Mouse (Mus musculus) ovary, postnatal 36 days (tissue): ENCODE results near the gene Tcf7l1.

Experiments used
- DNase-seq: peaks from one replicate; pipeline ENCODE4 v3.0.0; 2022; ENCODE audit warnings: low spot score, mixed read lengths

The Tcf7l1 gene

DNA sequence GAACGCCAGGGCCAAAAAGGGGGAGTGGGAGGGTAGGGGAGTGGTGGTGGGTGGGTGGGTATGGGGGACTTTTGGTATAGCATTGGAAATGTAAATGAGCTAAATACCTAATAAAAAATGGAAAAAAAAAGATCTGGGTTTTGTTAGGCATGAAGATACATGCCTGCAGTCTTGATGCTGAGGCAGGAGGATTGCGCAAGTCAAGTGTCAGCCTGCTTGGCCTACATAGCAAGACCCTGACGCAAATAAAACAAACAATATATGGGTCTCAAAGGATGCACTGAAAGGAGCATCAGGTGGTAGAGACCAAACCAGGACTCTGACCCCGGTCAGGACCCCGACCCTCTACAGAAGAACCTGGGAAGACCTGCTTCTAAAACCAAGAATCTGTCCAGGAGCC is 90.5 kb downstream of the Tcf7l1 start:
- DNase-seq: no peak

DNA sequence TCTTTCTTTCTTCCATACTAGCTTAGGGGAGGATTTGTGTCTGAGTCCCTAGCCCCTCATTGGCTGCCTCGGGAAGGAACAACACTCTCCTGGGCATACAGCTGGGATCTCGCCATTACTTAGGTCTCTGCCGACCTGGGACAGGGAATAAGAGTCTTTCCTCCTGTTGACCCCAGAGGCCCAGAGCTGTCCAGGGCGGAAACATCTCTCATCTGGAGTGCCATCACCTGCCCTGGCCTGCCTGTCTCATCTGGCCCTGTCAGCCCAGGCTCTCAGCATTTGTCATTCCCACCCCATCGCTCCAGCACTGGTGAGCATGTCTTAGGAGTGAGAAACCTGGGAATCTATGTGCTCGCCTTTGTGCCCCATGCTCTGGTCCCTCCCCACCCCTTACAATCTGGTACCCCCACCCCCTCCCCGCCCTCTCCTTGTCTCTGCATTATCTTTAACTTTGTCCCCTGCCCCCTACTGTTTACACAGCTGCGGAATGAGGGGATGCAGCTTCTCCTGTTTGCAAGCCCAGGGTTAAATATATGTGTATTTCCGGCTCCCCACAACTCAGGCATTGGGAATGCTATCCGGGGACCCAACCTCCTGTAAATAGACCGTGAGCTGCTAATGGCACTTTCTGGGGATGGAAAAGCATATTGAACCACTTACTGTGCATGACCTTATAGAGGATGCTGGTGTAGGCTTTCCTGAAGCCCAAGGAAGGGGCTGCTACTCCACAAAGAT is 92.3 kb downstream of the Tcf7l1 start:
- no peak for DNase-seq

DNA sequence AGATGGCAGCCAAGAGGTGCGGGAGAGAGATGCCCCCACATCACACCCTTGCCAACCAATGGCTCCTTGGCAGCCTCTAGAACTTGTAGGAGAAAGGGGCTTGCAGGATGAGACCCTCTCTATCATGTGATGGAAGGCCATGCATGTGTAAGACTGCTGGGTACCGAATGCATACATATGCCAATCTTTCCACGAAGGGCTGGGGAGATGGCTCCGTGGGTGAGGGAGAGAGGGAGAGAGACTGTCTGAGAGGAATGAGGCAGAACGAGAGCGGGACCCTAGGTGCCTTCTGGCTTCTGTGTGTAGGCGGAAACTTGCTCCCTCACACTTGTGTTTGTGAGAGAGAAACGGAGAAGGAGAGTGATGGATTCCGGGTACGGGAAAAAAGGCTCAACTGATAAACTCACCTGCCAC is 94.3 kb downstream of the Tcf7l1 start:
- no peak for DNase-seq

DNA sequence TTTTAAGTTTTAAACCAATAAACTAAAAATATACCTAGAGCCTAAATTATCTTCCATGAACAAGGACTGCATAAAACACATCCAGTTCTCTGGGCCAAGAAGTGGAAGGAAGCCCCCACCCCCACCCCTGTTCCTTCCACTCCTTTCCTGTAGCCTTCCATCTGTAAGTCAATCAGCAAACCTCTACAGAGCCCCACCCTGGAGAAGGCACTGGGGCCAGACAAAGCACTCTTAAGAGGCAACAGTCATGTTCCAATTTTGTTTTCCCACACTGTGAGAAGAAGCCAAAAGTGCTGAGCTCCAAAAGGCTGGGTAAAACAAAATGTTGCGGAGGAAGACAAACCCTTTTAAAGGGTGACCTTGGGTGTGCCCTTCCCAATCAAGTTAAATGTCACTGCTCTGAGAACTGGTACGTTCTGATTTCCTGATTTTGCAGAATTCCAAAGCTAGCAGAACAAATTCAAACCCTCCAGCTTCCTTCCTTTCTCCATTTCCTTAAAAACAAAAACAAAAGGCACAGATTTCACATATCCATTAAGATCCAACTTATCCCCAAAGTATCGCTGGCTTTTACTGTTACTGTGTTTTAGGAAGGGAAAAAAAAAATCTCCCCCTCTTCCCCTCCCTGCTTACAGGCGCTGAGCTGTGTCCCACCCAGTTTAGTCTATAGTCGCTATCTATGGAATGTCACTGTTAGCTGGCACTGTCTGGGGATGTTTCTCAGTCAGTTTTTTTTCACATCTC is 94.8 kb downstream of the Tcf7l1 start:
- no peak for DNase-seq

DNA sequence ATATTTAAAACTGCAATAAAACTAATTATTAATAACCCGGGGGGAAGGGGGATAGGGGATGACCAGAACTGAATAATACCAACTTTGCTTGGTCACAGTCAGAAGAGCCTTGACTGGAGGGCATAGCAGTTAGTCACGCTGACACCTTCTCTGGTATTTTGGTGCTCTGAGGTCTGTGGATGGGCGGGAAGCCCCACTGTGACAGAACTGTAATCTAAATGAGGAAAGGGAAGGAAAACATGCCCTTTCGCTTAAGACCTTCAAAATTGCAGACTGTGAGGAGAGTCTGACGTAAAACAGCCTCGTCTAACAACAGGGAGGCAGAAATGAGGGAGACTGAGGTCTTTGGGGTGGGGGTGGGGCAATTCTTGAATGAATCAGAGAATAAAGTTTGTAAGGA is 96.6 kb downstream of the Tcf7l1 start:
- DNase-seq: no peak

DNA sequence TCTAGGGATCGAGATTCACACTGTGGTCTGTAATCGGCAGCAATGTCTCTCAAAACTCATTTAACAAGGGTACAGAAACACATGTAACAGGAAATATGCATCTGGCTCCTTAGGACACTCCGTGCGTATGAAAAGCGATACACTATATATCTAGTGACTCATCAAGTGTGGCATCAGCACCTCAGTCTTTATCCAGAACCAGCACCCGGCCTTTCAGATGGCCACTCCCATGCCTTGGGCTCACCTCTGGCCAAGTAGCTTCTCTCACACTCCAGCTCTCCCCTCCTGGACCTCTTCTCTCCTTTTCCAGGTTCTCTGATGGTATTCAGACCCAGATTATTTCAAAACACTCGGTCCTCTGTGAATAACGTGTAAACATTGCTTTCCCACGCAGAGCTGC is 97.5 kb downstream of the Tcf7l1 start:
- no peak for DNase-seq

DNA sequence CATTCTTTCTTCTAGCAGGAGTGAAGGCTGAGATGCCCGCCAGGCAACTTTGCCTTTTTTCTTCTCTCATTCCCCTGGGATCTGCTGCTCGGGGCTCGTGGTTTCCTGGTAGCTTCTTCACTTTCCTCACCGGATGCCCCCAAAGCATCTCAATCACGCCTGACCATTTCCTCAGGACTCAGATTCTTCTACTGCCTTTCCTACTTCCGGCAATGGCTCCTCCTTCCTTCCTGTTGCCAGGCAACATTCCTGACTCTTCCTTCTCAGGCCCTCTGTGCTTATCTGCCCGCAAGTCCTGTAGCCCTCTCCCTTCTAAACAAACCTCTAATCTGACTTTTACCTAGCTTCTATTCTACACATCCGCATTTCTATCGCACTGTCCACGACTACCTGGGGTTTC is 98.5 kb downstream of the Tcf7l1 start:
- no peak for DNase-seq

DNA sequence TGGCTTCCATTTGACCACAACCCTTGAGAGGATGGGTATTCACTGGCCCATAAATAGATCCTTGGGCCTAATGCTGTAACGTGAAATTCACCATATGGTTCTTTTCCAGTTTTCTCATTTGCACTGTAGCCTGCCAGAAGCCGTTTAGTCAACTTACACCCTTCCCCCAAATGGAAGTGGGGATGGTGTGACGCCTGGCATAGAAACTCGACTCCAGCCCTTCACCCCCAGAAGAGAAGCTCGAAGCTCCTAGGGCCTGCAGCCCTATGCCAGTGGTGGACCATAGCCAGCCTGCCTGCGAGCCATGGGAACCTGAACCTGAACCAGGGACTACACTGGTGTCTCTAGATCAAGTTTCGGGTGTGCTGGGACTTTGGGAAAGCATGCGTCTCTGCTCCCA is 99.1 kb downstream of the Tcf7l1 start:
- no peak for DNase-seq

DNA sequence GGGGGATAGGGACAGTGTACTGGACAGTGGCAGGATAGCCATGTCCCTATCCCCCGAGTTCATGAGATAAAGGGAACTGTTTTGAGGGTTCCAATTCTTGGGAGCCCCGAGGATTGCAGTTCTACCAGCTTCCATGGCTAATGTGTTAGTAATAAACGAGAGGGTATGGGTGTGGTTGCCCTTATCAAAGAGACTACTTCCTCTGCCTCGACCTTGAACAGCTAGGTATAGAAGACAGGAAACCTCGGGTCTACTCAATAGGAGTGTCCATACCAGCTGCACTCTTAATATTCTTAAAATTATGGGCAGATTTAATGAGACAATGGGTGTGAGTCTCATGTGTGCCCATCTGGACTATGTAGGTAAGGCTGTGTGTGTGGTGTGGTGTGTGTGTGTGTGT is 100.0 kb downstream of the Tcf7l1 start:
- no peak for DNase-seq

DNA sequence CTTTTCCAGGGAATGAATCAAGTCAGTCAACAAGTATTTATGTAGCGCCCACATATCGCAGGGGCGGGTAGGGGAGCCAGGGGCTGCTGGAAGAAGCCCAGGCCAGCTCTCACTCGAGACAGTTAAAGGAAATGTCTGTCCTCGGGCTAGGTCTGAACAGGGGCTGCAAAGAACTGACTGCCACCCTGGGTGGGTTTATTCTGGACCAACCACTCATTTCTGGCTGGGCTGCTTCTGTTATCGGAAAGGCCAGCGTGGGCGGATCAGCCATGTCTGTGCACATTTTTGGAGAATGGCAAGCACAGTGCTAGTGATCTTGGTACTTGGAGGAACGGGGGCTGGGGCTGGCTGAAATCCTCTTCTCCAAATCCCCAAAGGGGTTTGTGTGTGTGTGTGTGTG is 103.9 kb downstream of the Tcf7l1 start:
- DNase-seq: peak; percentile 45

DNA sequence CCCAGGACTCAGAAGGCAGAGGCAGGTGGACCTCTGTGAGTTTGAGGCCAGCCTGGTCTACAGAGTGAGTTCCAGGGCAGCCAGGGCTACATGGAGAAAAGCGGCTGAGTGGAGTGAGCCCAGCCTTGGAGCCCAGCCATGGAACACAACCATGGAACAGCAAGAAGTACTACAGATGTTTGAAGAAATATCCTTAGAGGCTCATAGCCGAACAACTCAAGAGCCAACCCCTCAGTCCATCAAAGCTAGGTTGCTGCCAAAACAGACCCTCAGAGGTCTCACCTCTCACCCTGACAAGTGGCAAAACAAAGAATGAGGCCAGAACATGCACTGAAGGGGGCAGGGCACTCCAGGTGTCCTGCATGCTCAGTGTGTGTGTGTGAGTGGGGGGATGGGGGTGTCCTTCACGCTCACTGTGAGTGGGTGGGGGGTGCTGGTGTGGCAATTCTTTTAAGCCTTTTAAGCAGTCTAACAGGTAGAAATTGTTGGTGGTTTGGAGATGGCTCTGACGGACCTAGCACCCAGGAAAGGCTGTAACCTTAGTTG is 104.7 kb downstream of the Tcf7l1 start:
- DNase-seq: no peak

DNA sequence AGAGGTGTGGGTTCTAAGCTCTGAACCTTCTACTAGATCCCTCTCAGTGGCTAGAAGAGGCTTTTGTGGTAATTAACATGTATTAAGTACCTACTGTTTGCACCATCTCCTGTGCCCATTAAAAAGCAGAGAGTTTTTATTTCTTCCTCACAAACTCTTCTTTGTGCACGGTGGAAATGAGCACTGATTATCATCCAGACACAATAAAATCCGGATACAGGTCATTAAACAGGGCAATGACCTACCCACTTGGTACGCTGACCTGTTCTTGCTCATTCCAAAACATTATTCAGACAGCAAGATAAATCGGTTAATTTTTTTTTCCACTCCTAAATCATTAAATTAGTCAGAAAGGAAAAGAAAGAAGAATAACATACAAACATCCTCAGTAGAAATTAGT is 106.8 kb downstream of the Tcf7l1 start:
- DNase-seq: no peak

DNA sequence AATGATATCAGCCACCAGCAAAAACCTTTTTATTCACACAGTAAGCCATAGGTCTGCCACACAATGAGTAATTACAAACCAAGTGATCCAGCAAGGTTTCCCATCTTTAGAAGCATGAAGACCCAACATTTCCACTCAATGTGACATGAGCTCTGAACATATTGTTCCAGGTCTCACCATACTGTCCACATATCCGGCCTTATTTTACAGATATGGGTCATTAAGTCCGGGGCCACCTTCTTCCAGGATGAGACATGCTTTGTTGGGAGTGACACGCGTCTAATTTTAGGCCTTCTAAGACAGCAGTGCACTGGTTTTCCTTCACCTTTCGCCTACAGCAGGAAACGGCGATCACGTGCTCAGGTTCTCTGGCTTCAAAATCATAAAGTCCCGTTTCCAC is 108.1 kb downstream of the Tcf7l1 start:
- DNase-seq: no peak

DNA sequence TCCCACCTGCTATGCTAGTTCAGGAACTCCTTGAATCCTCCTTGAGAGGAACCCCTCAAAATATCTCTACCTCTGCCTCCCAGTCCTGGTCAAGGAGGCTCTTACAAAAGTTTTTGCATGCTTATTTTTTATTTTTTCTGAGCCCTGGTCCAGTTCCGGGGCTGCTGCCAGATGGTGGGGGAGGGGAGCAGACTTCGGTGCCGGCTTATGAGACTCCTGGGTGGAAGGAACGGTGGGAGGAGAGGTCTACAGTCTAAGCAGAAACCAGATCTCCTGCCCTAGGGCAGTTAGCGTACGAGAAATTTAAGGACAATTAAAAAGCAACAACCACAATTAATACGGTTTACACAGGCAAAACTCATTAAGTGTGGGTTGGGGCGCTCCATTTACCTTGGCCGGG is 110.4 kb downstream of the Tcf7l1 start:
- peak; percentile 59 for DNase-seq

DNA sequence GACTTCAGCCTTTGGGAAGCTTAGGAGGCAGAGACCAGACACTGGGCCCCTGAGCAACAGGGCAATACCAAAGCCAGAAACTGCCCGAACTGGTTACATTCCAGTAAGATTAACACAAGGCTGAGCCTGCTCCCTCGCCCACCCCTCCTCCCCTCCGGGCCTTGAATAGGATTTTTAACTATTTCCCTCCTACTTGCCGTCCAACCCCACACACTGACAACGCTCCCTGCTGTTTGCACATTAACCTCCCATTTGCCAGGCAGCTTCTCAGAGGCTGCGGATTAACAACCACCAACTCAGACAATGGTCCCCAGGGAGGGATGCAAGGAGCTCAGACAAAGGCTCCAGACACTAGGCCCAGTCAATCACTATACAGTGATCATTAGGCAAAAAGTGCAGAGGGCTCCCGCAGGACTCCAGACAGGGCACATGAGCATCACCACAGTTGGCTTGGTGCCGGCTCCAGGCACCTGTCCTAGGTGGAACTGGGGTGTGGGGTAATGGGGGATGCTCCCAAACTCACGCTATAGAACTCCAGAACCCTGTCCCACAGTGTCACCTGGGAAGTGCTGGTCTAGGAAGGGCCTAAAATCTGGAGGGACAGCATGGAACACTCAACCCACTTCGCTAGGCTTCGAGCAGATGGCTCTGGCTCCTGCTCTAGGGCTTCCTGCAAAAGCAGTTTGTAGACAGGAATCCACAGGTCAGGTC is 111.4 kb downstream of the Tcf7l1 start:
- DNase-seq: peak; percentile 53

DNA sequence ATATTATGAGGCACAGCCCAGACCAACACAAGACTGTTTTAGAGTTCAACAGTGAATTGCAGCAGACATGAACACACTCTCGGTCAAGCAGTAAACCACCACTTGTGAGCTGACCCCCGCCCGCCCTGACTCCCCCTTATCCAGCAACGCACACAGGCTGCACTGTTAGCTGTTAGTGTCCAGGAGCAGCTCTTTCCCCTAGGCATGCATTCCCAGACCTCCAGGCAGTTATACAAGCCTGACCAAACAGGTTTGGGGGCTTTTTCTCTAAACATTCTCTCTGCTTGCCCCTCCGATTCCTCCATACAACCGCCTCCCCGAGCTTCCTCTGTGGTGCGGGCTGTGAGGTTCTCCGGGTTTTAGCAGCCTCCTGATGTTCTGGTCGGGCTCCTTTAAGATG is 112.0 kb downstream of the Tcf7l1 start:
- no peak for DNase-seq

DNA sequence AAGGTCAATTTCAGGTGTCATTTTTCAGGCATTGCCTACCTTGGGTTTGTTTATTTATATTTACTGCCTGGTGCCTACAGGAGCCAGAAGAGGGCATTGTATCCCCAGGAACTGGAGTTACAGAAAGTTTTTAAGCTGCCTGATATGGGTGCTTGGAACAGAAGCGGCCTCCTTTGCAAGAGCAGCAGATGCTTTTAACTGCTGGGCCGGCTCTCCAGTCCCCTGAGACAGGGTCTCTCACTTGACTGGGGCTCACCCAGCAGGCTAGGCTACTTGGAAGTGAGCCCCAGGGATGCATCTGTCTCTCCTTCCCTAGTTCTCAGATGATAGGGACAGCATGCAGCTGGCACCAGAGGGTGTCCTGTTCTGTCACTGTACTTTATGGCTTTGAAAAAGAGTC is 112.7 kb downstream of the Tcf7l1 start:
- no peak for DNase-seq

DNA sequence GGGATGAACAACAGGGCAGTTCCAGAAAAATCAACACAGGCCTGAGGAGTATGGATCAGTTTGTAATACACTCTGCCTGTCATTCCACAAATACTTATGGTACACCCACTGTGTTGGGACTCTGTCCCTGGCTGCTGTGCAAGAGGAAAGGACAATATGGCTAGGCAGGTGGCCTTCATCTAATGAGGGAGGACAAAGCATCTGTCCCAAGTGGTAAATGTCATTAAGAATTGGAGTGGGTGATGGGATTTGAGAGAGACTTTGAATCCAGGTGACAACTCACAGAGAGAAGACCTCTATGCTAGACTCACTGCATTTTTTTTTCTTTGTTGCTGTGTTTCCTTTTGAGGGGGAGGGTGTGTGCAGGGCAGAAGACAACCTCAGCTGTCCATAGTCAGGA is 115.3 kb downstream of the Tcf7l1 start:
- no peak for DNase-seq

DNA sequence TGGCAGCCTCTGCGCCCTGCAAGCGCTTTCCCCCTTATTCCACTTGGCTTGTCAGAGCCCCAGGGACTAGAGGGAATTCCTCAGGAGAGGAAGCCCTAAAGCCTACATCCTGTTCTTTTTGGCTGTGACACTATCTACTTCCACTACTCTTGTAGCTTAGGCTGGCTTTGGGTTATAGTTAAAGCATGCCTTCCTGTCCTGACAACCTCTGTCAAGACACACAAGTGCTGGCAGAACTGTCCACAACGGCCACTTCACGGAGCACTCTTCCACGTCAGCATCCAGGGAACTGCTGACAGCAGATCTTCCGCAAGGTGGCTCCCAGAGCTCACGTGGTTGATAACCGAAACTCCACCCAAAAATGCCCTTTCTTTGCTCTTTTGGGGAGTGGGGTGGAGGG is 117.9 kb downstream of the Tcf7l1 start:
- no peak for DNase-seq

DNA sequence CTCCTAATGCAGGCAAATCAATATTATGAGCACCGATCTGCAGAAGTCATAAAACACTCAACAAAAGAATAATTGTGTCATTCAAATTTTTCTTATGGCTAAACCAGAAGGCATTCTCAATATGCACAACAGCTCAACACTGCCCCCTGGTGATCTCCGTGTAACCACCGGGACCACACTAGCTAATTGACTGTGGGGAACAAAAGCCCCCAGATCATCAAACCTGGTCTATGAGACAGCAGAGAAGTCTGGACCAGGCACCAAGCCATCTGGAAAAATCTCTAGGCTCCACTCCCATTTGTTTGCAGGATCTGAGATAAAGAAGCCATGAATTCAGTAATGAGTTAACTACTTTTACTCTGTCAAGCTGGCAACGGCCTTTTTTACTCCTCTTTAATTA is 122.0 kb downstream of the Tcf7l1 start:
- DNase-seq: peak; percentile 58

DNA sequence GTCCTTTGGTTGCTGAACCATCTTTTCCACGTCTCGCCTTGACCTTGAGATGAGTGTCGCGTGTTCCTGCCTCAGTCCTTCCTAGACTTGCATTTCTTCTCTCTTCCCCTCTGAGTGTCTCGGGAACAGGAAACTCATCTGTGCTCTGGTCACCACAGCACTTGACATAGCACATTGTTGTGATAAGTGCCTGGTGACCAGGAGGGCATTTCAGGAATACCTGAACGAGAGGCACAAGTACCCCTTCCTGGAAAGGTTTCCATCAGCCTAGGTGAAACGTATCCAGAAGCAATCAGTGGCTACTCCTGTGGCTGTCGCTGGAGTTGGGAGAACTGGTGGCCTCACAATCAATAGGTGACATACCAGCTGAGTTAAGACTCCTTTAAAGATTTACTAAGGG is 124.8 kb downstream of the Tcf7l1 start:
- no peak for DNase-seq

DNA sequence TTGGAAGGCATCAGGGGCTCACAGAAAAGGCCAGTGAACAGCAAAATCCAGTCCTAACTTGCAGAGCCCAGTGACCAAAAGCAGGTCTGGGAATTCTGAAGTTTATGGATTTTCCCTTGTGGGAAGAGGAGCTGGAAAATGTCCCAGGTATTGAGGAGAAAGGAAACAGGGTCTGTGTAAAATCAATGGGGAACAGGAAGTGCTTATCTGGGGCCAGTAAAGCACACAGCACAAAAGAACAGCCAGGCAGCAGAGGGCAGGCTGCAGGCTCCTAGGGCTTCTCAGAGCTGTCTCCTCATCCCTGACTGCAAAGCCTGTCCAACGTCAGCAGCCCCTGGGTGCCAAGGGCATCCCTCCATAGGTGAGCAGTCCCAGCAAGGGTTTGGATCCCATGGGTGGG is 126.1 kb downstream of the Tcf7l1 start:
- no peak for DNase-seq

DNA sequence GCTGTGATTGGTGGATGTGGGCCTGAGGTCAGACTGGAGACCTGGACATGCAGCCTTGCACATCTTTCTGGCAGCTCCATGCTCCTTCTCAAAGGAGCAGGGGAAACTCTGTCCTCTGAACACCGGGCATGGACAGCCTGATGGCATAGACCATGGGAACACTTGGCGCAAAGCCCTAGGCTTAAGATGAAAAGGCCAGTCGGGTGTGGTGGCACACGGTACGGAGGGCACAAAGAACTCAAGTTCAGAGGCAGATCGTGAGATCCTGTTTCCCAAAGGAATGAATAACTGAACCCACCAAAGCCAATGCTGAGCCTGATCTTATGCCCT is 128.7 kb downstream of the Tcf7l1 start:
- DNase-seq: no peak
